Mouse (Mus musculus) layer of hippocampus, adult 11-12 months (tissue): Measurements from ENCODE around the gene Snrpc.
A peak's percentile ranks its signal among the peaks of the same experiment; 100 is the strongest.
"Not testable (repeated sequence)": the region's sequence is repeated elsewhere in the genome, so short reads cannot be mapped to it uniquely, and the experiment has no call there.

Experiments used
- DNase-seq: peaks from one replicate; pipeline ENCODE4 v3.0.0; 2022; ENCODE audit warnings: low spot score

The Snrpc gene

GRCm38 (mm10) chr17:27837850-27838249, at the start of gene Snrpc:
Snrpc (plus strand) TSS chr17:27838150.
- DNase-seq = not testable (repeated sequence)

- no peak for DNase-seq
Measured at GRCm38 (mm10) chr17:27788456-27789172, 49.3 kb upstream of the Snrpc start.

GRCm38 (mm10) chr17:27790015-27790414, 47.9 kb upstream of the Snrpc start:
- no peak for DNase-seq

GRCm38 (mm10) chr17:27790976-27791375, 47.0 kb upstream of the Snrpc start:
- no peak for DNase-seq

GRCm38 (mm10) chr17:27791556-27791955, 46.4 kb upstream of the Snrpc start:
- DNase-seq = no peak

GRCm38 (mm10) chr17:27792516-27792915, 45.4 kb upstream of the Snrpc start:
- no peak for DNase-seq

GRCm38 (mm10) chr17:27793144-27793543, 44.8 kb upstream of the Snrpc start:
- DNase-seq = no peak

GRCm38 (mm10) chr17:27796780-27797179, 41.2 kb upstream of the Snrpc start:
- DNase-seq = peak; percentile 45

- DNase-seq = peak; percentile 22
Measured at GRCm38 (mm10) chr17:27797341-27797872, 40.5 kb upstream of the Snrpc start.

- no peak for DNase-seq
Measured at GRCm38 (mm10) chr17:27799771-27800584, 38.0 kb upstream of the Snrpc start.

- no peak for DNase-seq
Measured at GRCm38 (mm10) chr17:27800710-27801648, 37.0 kb upstream of the Snrpc start.

GRCm38 (mm10) chr17:27803752-27804151, 34.2 kb upstream of the Snrpc start:
- DNase-seq = no peak

- no peak for DNase-seq
Measured at GRCm38 (mm10) chr17:27804156-27804690, 33.7 kb upstream of the Snrpc start.

GRCm38 (mm10) chr17:27804803-27805770, 32.9 kb upstream of the Snrpc start:
- no peak for DNase-seq

- DNase-seq = no peak
Measured at GRCm38 (mm10) chr17:27807542-27808078, 30.3 kb upstream of the Snrpc start.

- no peak for DNase-seq
Measured at GRCm38 (mm10) chr17:27810569-27811331, 27.2 kb upstream of the Snrpc start.

GRCm38 (mm10) chr17:27811980-27812379, 26.0 kb upstream of the Snrpc start:
- DNase-seq = no peak

- no peak for DNase-seq
Measured at GRCm38 (mm10) chr17:27814606-27815005, 23.3 kb upstream of the Snrpc start.

- DNase-seq = no peak
Measured at GRCm38 (mm10) chr17:27819011-27819410, 18.9 kb upstream of the Snrpc start.
